Mouse (Mus musculus) induced T-regulatory cell, adult 2 months (primary cell): ENCODE measurements around the gene Pld4.
A peak's percentile ranks its signal among the peaks of the same experiment; 100 is the strongest.

Source experiments
- DNase-seq: peaks from one replicate; pipeline ENCODE4 v3.0.0-alpha.2; 2012; ENCODE audit warnings: low read depth

The Pld4 gene

GRCm38 (mm10) chr12:112738281-112739022, 22.0 kb upstream of the Pld4 start:
- DNase-seq = no peak

GRCm38 (mm10) chr12:112739023-112739568, 21.4 kb upstream of the Pld4 start:
- DNase-seq = no peak

GRCm38 (mm10) chr12:112742768-112743167, 17.7 kb upstream of the Pld4 start:
- DNase-seq = no peak

- peak; percentile 85 for DNase-seq
Observed at GRCm38 (mm10) chr12:112743168-112743975, 17.1 kb upstream of the Pld4 start.

DNA sequence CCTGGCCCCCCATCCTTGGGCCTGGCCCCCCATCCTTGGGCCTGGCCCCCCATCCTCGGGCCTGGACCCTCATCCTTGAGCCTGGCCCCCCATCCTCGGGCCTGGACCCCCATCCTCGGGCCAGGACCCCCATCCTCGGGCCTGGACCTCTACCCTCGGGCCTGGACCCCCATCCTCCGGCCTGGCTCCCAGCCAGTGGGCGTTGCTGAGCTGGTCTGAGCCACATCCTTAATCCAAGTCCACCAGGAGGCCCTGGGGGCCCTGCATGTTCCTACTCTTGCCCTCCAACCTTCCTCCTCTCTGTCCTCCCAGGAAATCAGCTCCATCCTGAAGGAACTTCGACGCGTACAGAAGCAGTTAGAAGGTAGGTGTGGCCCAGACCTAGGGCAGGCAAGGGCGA, 16.2 kb upstream of the Pld4 start:
- DNase-seq = no peak

DNA sequence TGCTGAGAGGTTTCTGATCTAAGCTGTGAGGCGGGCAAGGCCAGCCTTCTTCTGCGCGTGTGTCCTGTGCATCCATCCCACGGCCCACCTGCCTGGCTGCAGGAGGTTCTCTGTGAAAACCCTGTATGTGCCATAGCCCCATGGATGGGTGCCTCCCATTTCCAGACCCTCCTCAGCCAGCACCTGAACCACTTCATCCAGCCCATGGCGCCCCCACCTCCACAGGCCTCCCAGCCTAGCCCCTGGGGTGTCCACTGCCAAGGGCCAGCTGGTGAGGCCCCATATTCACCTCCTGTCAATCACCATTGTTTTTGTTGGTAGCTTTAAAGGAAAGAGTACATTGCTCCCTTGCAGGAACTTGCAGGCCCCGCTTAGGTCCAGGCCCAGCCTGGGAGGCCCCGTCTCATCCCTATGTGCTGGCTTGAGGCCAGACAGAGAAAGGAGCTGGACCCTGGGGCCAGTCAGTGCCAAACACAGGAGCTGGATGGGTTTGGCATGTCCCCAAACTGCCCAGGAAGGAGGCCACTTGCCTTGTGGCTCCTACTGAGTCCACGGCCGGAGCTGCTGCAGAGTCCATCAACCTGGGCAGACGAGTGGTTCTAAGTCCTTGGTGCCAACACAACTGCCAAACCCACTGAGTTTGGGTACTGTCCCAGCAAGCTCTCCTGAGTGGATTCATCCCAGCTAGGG, 15.4 kb upstream of the Pld4 start:
- no peak for DNase-seq

DNA sequence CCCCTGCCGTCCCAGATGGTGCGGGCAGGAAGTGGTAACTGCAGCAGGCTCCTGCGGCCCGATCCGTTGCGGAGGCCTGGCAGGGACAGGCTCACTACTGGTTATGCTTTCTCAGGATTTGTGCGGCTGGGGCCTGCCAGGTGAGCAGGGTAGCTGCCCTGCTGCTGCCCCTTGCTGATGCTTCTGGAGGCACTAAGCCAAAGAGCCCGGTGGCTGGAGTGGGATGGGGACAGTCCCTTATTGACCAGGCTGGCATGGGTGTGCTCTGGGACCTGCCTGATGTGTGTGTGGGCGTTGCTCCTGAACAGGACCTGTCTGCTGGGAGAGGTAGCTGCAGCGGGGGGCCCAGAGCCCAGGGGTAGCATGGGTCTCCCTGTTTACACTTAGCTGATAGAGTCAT, 14.7 kb upstream of the Pld4 start:
- no peak for DNase-seq

DNA sequence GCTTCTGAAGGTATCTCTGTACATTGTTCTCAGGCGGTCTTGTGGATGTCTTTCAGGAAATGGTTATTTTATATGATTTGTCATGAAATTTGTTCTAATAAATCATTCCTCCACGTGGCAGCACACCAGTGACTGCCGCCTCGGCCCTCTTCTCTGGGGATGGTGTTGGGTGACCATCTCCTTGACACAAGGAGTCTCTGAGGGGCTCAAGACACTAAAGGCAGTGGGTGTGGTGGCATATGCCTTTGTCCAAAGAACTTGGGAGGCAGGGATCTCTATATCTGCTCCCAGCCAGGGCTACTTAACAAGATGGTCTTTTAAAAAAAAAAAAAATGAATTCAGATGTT, 14.0 kb upstream of the Pld4 start:
- DNase-seq = no peak

- peak; percentile 78 for DNase-seq
Observed at GRCm38 (mm10) chr12:112746808-112747605, 13.4 kb upstream of the Pld4 start.

- no peak for DNase-seq
Observed at GRCm38 (mm10) chr12:112747606-112747970, 12.9 kb upstream of the Pld4 start.

DNA sequence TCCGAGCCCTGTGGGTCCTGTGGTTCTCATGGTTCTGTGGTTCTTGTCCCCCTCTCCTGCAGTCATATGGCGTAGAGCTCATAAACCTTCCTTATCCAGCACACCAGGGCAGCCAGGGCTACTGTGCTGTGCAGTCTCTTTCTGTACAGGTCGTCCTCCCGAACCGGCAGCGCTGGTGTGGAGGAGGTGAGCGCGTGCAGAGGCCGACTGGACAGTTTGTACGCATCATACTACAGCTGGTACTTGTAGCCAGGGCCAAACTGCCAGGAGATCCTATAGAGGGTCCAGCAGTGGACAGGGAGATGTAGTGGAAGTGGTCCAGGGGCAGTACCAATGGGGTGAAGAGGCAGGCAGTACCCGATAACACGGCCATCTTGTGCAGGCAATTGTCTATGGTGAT, 9.5 kb upstream of the Pld4 start:
- no peak for DNase-seq

DNA sequence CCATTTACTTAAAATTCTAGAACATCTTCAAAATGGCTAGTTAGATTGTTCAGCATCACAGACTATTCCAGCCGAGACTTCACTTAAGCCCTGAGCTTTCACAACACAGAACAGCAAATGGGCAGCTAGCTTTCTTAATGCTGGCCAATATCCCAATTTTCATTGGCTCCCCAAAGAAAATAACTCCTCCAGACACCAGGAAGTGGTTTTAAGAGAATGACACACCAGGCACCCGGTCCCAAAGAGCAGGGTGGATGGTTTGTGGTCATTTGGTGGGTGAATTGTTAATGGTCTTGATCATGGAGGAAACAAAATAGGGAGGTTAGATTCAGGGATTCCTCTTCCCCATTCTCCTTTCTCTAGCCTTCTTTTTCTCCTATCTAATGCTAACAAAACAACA, 8.1 kb upstream of the Pld4 start:
- no peak for DNase-seq

GRCm38 (mm10) chr12:112755900-112756299, 4.6 kb upstream of the Pld4 start:
- no peak for DNase-seq

- DNase-seq = no peak
Observed at GRCm38 (mm10) chr12:112757896-112758295, 2.6 kb upstream of the Pld4 start.

- no peak for DNase-seq
Observed at GRCm38 (mm10) chr12:112759471-112759870, 984 bp upstream of the Pld4 start.

- no peak for DNase-seq
Observed at GRCm38 (mm10) chr12:112761411-112761810, 956 bp downstream of the Pld4 start.

DNA sequence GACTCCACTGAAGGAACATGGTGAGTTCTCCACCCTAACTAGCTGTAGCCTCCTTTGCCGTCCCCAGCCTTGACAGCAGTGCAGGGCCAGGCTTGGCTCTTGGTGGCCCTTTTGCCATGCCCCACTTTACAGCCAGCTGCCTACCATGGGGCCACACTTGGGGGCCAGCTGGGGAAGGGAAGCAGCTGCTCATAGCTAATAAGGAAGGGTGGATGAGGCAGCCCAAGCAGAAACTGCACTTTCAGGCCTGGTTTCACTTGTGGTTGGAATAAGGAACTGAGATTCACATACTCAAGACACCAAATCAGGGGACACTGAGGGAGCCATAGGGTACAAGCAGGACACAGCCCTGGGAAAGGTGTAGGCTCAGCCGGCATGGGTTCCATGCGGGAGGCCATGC, 1.6 kb downstream of the Pld4 start:
- no peak for DNase-seq

- no peak for DNase-seq
Observed at GRCm38 (mm10) chr12:112763176-112763575, 2.7 kb downstream of the Pld4 start.

DNA sequence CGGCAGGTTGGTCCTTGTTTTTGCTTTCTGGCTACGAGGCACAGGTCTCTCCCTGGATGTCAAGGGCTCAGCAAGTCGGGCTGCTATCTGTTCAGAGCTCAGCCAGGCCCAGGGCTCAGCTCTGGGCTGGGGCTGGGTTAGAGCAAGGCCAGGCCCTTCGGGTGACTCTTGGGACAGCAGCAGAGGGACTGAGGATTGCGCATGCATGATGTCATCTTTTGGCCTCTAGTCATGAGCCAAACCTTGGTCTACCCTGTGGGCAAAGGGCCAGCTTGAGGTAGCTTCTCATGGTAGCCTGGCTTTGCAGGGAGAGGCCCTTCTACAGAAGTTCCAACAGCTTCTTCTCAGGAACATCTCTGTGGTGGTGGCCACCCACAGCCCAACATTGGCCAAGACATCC, 3.7 kb downstream of the Pld4 start:
- no peak for DNase-seq

- DNase-seq = no peak
Observed at GRCm38 (mm10) chr12:112764991-112765390, 4.5 kb downstream of the Pld4 start.

DNA sequence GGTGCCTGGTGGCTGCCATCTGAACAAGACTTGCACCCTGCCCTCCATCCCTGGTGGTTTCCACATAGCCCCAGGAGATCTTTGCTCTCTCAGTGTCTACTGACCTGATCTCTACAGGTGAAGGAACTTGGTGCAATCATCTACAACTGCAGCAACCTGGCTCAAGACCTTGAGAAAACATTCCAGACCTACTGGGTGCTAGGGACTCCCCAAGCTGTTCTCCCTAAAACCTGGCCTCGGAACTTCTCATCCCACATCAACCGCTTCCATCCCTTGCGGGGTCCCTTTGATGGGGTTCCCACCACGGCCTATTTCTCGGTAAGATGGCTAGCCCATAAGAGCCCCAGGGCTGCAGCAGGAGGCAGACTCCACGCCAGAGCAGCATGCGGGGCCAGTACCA, 6.1 kb downstream of the Pld4 start:
- no peak for DNase-seq
